Mouse (Mus musculus) stomach, postnatal 0 days (tissue): ENCODE measurements at regions not wholly inside any gene's neighbourhood (a gene's known extent, or its start where the extent isn't known, plus 50 kb on each side); places are given as distances from the start of the nearest gene placed in this dataset.

Source experiments
- CTCF ChIP-seq: IDR thresholded peaks from 2 replicates; pipeline ENCODE4 v1.5.1; 2016; ENCODE audit warnings: antibody characterized with exemption, low read depth, mild to moderate bottlenecking, moderate library complexity
- EP300 ChIP-seq: optimal IDR thresholded peaks from 2 replicates; pipeline ENCODE3; 2016; ENCODE audit warnings: antibody characterized with exemption

- TF ChIP-seq EP300 = no peak
- no peak for TF ChIP-seq CTCF
Measured at GRCm38 (mm10) chr9:82759979-82760378, 69.4 kb upstream of the Irak1bp1 start.
